Mouse (Mus musculus) ES-E14 (cell line): ENCODE results near the gene Mapk13. TPM values are rescaled to one million over a fixed set of nuclear protein-coding genes. Genes with fewer than 3 reads are reported as not detected.
"Not testable (repeated sequence)": the region's sequence is repeated elsewhere in the genome, so short reads cannot be mapped to it uniquely, and the experiment has no call there.

Experiments used
- DNase-seq: peaks from one replicate; pipeline ENCODE4 v3.0.0-alpha.2; 2013; ENCODE audit warnings: low read depth, low spot score
- H3K27ac ChIP-seq: 2 replicates; pipeline ENCODE4 v1.5.1; 2012; ENCODE audit warnings: low read depth, mild to moderate bottlenecking, low read length, moderate library complexity, mixed read lengths; ENCODE audit not compliant: poor library complexity, insufficient read depth, severe bottlenecking
- H3K36me3 ChIP-seq: 2 replicates; pipeline ENCODE4 v1.6.1; 2012; ENCODE audit warnings: mild to moderate bottlenecking, low read length, moderate library complexity, mixed read lengths; ENCODE audit not compliant: control insufficient read depth, poor library complexity, insufficient read depth, severe bottlenecking
- H3K4me1 ChIP-seq, 2 experiments: fragments of 150-350 bp in 1 of 2; sonication (generic) in 1 of 2; 2 replicates each; pipeline ENCODE4 v1.6.1; 2012; ENCODE audit warnings: low read length in 2 of 2, mild to moderate bottlenecking in 1 of 2, mixed read lengths in 1 of 2; ENCODE audit not compliant: control insufficient read depth in 2 of 2, insufficient read depth in 2 of 2, poor library complexity in 1 of 2
- H3K4me3 ChIP-seq, 2 experiments: fragments of 150-350 bp in 1 of 2; sonication (generic) in 1 of 2; 2 replicates each; pipeline ENCODE4 v1.5.1; 2012; ENCODE audit warnings: low read length in 2 of 2, low read depth in 1 of 2, mild to moderate bottlenecking in 1 of 2, mixed read lengths in 1 of 2; ENCODE audit not compliant: insufficient read depth in 1 of 2, poor library complexity in 1 of 2, severe bottlenecking in 1 of 2
- H3K9ac ChIP-seq: 2 replicates; pipeline ENCODE4 v1.6.1; 2012; ENCODE audit warnings: low read depth, mild to moderate bottlenecking, low read length, mixed read lengths; ENCODE audit not compliant: poor library complexity, insufficient read depth, severe bottlenecking
- H3K9me3 ChIP-seq: fragments of 150-350 bp; sonication (generic); 2 replicates; pipeline ENCODE4 v1.6.1; 2012; ENCODE audit warnings: low read depth, mild to moderate bottlenecking, low read length; ENCODE audit not compliant: control insufficient read depth, insufficient read depth
- CHD2 ChIP-seq: IDR thresholded peaks from 2 replicates; pipeline ENCODE4 v1.6.1; 2014; ENCODE audit warnings: mild to moderate bottlenecking, low read depth, low read length, inconsistent platforms
- HCFC1 ChIP-seq: IDR thresholded peaks from 2 replicates; pipeline ENCODE4 v1.6.1; 2012; ENCODE audit warnings: low read length, inconsistent platforms, borderline replicate concordance; ENCODE audit not compliant: insufficient read depth
- MAFK ChIP-seq: IDR thresholded peaks from 2 replicates; pipeline ENCODE4 v1.6.1; 2014; ENCODE audit warnings: mild to moderate bottlenecking, low read depth, low read length, inconsistent platforms; ENCODE audit not compliant: insufficient read depth
- ZC3H11A ChIP-seq: IDR thresholded peaks from 2 replicates; pipeline ENCODE4 v1.6.1; 2012; ENCODE audit warnings: low read depth, mild to moderate bottlenecking, inconsistent platforms, low read length, borderline replicate concordance
- ZNF384 ChIP-seq: IDR thresholded peaks from 2 replicates; pipeline ENCODE4 v1.6.1; 2012; ENCODE audit warnings: low read depth, low read length, inconsistent platforms
- in situ Hi-C, 2 experiments: fragments of 600-800 bp; cut with MboI; formaldehyde crosslinking; loops; one replicate each; pipeline ENCODE4 v1.15.1; 2025; ENCODE audit warnings: low sequenced_read_pairs in 2 of 2, inconsistent platforms in 1 of 2; ENCODE audit not compliant: unreplicated experiment in 2 of 2
- total RNA-seq: library from RNA; depleted of rRNA; stranded (reverse); fragments of 300-350 nt; gene quantifications from 2 replicates; pipeline ENCODE4 v1.2.3, GENCODE M21; 2012

Mapk13 gene
- total RNA-seq, 1 experiment = 7.1 TPM

DNA sequence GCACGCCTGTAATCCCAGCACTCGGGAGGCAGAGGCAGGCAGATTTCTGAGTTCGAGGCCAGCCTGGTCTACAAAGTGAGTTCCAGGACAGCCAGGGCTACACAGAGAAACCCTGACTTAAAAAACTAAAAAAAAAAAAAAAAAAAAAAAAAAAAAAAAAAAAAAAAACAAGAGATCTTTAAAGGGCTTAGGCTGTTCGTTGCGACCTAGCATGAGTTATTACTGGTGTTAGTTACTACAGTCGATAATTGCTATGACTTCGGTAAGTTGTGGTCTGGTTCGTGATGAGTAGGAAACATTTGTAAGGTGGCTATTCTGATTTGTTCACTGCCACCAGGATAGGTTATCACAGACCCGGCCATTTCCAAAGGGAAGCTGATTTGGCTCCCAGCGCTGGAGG, 47.2 kb downstream of the Mapk13 start:
- H3K36me3 ChIP-seq = peaks cover 53% of the 10 kb centered on the region
- H3K4me3 ChIP-seq, H3K9ac ChIP-seq, H3K9me3 ChIP-seq, H3K27ac ChIP-seq, DNase-seq, in situ Hi-C loops, H3K4me1 ChIP-seq: not testable (repeated sequence)
- TF ChIP-seq ZNF384 = peak; percentile 75

DNA sequence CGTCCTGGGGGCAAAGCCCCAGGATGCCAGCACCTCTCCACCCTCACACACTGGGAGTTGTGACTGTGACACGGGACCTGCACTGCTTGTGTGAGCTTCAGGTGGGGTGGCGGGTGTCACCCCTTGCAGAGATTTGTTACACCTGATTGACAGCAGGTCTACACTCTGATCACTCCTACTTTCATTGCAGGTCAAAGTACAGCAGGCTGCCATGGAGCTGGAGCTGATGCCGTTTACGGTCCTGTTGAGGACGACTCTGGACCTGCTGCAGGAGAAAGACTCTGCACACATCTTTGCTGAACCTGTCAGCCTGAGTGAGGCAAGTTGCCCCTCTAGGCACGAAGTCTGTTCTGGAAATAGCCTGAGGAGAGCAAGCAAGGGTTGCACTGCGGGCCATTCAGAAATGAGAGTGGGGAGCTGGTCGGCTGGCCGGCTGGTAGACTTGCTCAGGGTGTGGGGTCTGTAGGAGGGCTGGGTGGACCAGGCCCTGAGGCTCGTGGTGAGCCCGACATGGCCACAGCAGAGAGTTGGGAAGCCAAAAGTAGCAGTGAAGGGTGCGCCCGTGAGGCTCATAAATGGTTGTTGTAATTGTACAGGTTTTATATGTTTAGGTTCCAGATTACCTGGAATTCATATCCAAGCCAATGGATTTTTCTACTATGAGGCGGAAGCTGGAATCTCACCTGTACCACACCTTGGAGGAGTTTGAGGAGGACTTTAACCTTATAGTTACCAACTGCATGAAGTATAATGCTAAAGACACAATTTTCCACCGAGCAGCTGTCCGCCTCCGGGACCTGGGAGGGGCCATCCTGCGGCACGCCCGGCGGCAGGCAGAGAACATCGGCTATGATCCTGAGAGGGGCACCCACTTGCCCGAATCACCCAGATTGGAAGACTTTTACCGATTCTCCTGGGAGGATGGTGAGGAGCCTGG, 48.0 kb downstream of the Mapk13 start:
- no peak for DNase-seq
- no peak overlapping the region for H3K9ac ChIP-seq
- no peak for TF ChIP-seq ZNF384
- TF ChIP-seq HCFC1 = no peak
- no peak for TF ChIP-seq MAFK
- no peak for TF ChIP-seq CHD2
- TF ChIP-seq ZC3H11A = no peak
- H3K9me3 ChIP-seq = no peaks in the 10 kb centered on the region
- in situ Hi-C loops = no loop called here
- no peaks in the 10 kb centered on the region for H3K4me1 ChIP-seq
- H3K36me3 ChIP-seq = peaks cover 58% of the 10 kb centered on the region
- no peak overlapping the region for H3K27ac ChIP-seq
- H3K4me3 ChIP-seq = no peak overlapping the region

DNA sequence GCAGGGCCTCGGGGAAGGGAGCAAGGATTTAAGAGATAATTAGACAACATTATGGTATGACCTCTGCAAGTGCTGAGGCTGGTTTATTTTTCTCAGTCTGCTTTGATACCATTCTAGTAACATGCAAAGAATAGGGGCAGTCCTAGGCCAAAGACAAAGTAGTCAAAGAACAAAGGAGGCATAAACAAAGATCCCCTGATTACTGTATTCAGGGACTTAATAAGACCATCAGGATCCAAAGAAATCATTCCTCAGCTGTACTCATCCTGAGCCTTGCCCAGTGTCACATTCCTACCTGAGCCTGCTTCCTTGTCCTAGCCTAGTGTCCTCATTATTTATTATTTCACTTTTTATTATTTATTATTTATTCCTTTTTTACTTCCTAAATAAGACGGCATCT, 51.1 kb downstream of the Mapk13 start:
- H3K36me3 ChIP-seq = peaks cover 76% of the 10 kb centered on the region
- DNase-seq = peak; percentile 28
- TF ChIP-seq ZNF384 (no peak), CHD2 (no peak), HCFC1 (no peak), ZC3H11A (no peak), MAFK (no peak)
- in situ Hi-C loops = no loop called here
- no peak overlapping the region for H3K4me3 ChIP-seq
- H3K27ac ChIP-seq = no peak overlapping the region
- H3K9ac ChIP-seq = no peak overlapping the region
- H3K9me3 ChIP-seq = no peaks in the 10 kb centered on the region
- H3K4me1 ChIP-seq = 0 out of 4 replicates have a peak, but pooled peaks cover 0 to 2% of the 10 kb centered on the region in 2 experiments

DNA sequence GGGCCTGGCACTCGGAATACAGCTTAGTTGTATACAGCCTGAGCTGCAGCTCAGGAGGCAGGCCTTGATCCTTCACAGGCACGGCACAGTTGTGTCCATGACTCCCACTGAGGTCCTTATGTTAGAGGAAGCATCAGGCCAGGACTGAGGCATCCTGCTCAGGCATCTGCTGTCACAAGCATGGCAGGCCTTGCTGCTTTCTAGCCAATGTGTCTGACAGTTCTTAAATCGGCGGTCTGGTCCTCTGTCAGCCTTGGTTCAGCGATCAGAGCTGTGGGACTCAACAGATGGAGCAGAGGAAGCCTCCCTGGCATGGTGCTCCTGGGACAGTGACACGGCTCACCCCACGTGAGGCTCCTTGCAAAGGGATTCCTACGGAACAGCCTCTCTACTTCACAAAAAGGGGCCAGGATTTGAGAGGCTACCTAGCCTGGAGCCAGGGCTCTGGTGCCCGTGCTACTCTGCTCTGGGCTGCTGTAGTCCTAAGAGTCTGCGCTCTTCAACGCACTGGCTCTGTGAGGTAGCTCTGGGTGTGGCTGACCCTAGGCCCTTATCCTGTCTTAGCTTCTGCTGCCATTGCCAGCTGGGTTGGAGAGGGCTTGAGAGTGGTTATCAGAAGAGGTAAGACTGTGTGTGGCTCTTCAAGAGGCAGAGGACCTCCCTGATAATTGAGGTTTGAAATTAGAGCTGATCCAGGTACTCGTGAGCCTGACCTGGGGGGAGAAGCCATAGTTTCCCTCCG, 54.1 kb downstream of the Mapk13 start:
- DNase-seq = no peak
- no peak overlapping the region for H3K9ac ChIP-seq
- no peak for TF ChIP-seq HCFC1
- TF ChIP-seq CHD2 = no peak
- TF ChIP-seq MAFK = no peak
- TF ChIP-seq ZNF384 = no peak
- no peak for TF ChIP-seq ZC3H11A
- no peak overlapping the region for H3K27ac ChIP-seq
- in situ Hi-C loops = no loop called here
- 0 out of 4 replicates have a peak, but pooled peaks cover 0 to 2% of the 10 kb centered on the region in 2 experiments for H3K4me1 ChIP-seq
- no peaks in the 10 kb centered on the region for H3K9me3 ChIP-seq
- no peak overlapping the region for H3K4me3 ChIP-seq
- H3K36me3 ChIP-seq = peaks cover 75% of the 10 kb centered on the region

DNA sequence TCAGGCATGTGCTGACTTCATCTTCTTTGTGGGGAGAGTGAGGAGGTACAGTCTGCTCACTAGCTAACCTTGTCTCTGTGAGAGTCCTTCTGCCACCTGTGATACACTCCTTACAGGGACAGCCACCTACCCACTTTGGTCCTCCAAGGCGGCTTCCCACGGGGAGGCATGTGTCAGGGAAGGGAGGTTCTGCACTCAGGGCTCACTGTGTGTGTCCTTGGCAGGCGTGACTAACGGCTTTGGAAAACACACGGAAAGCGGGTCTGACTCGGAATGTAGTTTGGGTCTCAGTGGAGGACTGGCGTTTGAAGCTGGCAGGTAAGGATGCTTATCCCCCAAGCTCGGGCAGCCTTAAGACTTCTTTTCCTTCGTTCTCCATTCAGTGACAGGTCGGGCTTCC, 54.7 kb downstream of the Mapk13 start:
- no peak overlapping the region for H3K27ac ChIP-seq
- H3K9me3 ChIP-seq = no peaks in the 10 kb centered on the region
- DNase-seq = no peak
- TF ChIP-seq ZNF384 = no peak
- TF ChIP-seq ZC3H11A = no peak
- no peak for TF ChIP-seq HCFC1
- no peak for TF ChIP-seq MAFK
- TF ChIP-seq CHD2 = no peak
- in situ Hi-C loops = no loop called here
- H3K4me1 ChIP-seq = 0 out of 4 replicates have a peak, but pooled peaks cover 0 to 2% of the 10 kb centered on the region in 2 experiments
- H3K36me3 ChIP-seq = peaks cover 73% of the 10 kb centered on the region
- no peak overlapping the region for H3K9ac ChIP-seq
- H3K4me3 ChIP-seq = no peak overlapping the region
